Mouse (Mus musculus): Measurements from ENCODE around the gene Stn1. TPM values are rescaled to one million over a fixed set of nuclear protein-coding genes. Genes with fewer than 3 reads are reported as not detected.

Gene Stn1
- total RNA-seq, 2 experiments from 2014 or later = 8.8 to 9.3 TPM

DNA sequence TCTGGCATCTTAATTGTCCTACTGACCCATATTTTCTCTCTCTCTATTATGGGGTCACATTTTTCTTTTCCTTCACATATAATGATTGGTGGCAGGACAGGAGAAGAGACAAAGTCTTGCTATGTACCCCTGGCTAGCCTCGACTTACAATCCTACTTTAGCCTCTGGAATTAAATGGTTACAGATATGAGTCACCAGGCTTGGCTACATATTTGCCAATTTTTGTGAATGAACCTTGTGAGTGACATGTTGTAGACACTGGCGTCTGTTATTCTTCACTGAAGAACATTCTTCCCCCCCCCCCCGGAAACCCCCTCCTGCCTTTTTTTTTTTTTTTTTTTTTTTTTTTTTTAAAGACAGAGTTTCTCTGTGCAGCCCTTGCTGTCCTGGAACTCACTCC lies 54.0 kb downstream of the Stn1 start:
- DNase-seq (ENCODE audit: low spot score in 2 of 2) = no peak

- no peak for DNase-seq (ENCODE audit: low spot score in 2 of 2)
Measured at GRCm38 (mm10) chr19:47473453-47473852, 63.9 kb downstream of the Stn1 start.

- DNase-seq (ENCODE audit: low spot score in 2 of 2) = peak in 1 of 2 experiments; percentile 31
Measured at GRCm38 (mm10) chr19:47472881-47473400, 64.4 kb downstream of the Stn1 start.

GRCm38 (mm10) chr19:47471808-47472207 lies 65.5 kb downstream of the Stn1 start:
- DNase-seq (ENCODE audit: low spot score in 2 of 2) = no peak

DNA sequence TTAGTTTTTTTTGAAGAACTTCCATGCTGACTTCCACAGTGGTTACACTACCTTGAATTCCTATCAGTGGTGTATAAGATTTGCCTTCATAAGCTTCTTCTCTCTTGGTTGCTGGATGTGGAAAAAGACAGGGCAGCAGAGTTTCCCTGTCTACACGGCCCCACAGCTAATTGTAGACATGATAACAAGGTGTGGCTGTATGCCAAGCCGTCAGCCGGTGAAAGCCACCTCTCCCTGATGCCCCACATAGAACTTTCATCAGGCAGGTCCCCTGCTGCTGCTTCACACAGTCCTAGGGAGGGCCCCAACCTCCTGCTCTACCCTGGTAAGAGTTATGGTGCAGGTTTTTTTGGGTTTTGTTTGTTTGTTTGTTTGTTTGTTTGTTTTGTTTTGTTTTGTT lies 68.6 kb downstream of the Stn1 start:
- DNase-seq (ENCODE audit: low spot score in 2 of 2) = no peak

GRCm38 (mm10) chr19:47466775-47467174 lies 70.5 kb downstream of the Stn1 start:
- DNase-seq (ENCODE audit: low spot score in 2 of 2) = no peak

DNA sequence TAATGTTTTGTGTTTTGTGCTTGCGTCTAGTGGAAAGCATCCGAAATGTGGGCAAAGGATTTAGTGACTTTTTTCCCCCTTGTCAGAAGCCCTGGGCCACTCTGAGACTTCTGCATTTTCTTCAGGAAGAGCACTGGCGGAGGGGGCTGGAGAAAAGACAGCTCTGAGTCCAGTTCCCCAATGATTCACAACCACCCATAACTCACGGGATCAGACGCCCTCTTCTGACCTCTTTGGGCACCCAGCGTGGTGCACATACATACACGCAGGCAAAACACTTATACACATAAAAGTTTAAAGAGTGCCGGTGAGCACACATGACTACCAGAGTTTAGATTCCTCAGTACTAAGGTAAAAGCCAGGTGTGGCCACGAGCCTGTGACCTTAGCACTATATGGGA lies 71.8 kb downstream of the Stn1 start:
- no peak for DNase-seq (ENCODE audit: low spot score in 2 of 2)

DNA sequence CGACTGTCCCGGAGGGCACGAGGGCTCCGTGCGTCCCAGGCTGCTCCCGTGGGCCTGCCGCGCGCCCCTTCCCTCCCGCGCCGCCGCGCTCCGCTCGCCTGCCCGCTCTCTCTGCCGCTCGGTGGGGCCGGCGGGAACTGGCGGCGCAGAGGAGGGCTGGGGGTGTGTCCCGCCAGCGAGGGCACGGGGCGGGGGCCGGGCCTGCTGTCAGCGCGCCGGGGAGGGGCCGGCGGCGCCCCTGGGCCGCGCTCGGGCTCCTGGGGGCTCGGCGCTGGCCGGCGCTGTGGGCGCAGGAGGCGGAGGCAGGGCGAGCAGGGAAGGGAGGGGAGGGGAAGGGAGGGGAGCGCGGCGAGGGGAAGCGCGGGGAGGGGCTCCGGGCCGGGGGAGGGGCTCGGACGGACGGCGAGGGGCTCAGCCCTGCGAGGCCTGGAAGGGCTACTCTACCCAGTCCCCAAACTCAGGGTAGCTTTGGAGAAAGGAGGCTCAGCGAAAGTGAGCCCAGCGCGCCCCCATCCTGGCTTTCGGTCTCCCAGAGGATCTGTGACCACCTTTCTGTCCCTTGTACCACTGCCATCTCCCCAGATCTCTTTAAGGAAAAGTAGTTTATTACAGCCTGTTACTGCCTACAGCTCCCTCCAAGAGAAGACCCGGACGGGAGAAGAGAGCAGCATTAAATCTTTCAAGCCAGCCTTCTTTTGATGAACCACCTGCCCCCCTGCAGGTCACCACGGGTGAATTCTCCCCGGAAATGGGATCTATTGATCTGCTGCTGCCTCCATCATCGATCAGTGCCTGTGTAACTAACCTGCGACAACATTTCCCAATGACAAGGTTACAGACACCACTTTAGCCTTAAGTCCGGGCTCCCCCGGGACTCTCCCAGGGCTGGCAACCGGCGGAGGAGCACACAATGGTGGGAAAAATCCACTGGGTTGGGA lies 72.7 kb downstream of the Stn1 start, which contains the start of gene Sh3pxd2a:
TSS of gene Sh3pxd2a (minus strand) at position 98 of the 938 bp plus-strand sequence.
- DNase-seq (ENCODE audit: low spot score in 2 of 2) = peak in 1 of 2 experiments; percentile 59

DNA sequence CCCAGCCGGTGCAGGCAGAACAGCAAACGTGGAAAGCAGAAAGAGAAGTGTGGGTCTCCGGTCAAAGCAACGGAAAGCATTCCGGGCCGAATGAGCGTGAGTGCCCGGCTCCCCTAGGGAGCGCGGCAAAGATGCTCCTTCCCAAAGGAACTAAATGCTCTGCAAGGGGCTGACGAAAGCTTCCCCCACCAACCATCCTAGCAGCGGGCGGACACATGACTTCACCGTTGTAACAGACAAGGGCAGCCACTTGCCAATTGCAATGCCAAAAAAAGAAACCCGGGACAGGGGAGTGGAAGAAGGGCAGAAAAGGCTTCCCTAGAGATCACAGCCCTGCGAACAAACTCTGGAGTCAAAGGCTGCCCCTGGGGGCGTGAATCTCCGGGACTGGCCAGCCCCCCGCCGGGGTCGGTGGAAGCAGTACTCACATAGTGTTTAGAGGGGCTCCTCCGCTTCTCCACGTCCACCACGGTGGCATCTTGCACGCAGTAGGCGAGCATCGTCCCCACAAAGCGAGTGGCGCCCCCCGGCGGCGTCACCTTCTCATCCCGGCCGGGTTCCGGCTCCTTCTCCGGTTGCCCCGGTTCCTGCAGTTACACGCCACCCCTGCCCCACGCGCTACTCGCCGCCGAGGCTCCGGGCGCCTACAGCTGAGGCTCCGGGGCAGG lies 73.5 kb downstream of the Stn1 start:
- peak; percentile 69 to 81 for DNase-seq (ENCODE audit: low spot score in 2 of 2)

DNA sequence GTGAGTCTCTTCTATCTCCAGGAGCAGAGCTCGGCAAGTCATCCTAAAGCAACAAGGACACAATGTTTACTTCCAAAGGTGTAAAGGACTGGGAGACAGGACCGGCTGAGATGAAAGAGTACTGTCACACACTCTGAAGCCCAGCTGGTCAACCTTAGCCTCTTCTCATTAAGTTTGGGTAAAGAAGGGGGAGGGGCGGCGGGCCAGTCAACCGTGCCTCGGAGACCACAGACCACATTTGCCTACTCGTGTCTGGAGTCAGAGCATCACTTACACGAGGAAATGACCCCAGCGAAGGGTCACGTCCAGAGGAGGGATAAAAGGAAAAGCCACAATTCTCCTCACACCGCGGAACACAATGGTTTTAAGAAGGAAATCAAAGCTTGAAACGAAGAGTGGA lies 74.1 kb downstream of the Stn1 start:
- no peak for DNase-seq (ENCODE audit: low spot score in 2 of 2)

- DNase-seq (ENCODE audit: low spot score in 2 of 2) = no peak
Measured at GRCm38 (mm10) chr19:47462725-47463124, 74.6 kb downstream of the Stn1 start.

- no peak for DNase-seq (ENCODE audit: low spot score in 2 of 2)
Measured at GRCm38 (mm10) chr19:47461838-47462237, 75.5 kb downstream of the Stn1 start.

- no peak for DNase-seq (ENCODE audit: low spot score in 2 of 2)
Measured at GRCm38 (mm10) chr19:47461386-47461785, 75.9 kb downstream of the Stn1 start.

DNA sequence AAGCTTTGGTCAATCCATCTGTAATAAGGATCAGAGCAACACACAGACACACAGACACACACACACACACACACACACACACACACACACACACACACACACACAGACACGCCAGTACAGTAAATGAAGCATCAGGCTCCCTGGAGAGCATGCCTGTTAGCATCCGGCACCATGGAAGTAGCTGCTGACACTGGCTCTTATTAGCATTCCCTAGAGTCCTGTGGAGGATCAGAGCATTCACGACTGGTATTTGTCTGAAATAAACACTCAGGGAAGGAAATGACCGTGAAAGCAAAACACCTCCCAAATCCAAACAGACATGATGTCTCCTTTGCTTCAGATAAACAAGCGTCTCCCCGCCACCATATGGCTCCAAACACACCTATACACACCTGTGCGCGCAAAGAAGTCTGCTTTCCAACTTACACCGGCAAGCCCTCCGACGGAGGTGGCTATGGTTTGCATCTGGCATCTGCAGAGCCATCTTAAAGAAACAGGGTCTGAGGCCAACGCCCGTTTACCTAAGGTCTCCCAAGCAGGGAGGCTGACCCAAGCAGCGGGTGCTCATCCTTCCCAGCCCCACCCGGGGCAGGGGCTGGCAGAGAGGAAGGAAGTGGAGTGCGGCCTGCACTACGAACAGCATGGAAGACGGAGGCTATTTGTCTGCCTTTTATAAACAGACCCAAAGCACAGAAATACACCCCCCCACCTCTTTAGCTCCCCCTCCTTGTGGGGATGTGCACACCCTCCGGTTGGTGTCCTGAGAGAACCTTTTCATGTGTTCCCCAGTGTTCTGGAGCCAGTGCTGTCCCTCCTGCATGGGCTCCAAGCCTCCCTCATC lies 77.0 kb downstream of the Stn1 start:
- no peak for DNase-seq (ENCODE audit: low spot score in 2 of 2)

GRCm38 (mm10) chr19:47459214-47459613 lies 78.1 kb downstream of the Stn1 start:
- DNase-seq (ENCODE audit: low spot score in 2 of 2) = no peak

DNA sequence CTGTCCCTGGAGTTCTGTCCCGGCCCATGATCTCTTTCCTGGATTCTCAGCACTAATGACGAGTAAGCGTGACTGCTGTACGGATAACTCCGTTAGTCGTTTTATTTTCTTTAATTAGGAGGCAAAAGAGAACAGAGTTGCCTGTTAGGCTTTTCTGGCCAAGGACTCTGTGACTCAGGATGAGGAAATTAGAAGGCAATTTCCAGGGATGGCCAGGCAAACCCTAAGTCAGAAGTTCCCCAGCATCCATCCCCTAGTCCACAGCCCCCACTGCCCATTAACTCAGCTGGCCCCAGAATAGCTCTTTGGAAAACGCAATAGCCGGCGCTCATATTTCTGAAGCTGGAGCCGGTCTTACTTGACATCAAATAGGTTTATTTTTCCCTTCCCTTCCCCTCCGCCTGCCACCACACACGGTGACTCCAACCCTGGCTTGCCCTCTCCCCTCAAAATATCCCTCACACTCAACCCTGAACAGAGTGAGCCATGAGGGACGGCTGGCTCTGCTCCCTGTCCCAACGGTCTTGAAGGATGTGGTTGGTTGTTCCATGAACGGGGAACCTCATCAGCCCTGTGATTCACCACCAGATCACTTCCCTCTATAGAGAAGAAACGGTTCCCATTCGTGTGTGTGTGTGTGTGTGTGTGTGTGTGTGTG lies 78.7 kb downstream of the Stn1 start:
- DNase-seq (ENCODE audit: low spot score in 2 of 2) = no peak

DNA sequence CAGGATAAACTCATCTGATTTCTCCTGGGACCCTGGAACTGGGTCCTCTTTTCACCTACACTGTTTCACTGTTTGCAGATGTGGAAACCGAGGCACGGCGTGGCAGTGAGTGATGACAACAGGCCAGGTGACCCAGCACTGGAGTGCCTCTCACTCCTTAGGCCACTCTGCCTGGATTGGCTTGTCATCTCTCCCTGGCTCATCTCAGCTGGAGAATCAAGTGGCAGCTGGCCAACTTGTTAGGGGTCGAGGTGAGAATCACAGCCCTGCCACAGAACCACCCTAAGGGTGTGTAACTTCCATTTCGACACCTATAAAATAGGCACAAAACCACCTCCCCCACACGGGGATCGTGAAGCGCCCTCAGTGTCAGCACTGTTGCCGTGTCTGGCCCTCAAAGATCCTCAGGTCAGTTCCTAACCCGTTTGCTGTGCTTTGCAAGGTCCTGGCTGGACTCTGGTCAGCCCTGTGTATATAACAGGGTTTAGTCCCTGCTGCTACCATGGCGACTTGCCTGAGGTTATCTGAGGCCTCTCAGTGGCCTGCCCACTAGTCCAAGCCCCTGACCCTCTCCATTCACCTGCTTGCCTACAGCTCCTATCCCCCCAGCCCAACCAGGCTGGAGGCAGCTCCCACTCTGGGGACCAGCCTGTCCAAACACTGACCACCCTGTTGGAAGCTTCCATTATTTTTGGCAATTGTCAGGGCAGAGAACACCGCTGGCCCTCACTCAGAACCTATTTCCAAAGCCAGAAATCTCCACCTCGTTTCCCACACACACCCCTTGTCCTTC lies 79.4 kb downstream of the Stn1 start:
- no peak for DNase-seq (ENCODE audit: low spot score in 2 of 2)

DNA sequence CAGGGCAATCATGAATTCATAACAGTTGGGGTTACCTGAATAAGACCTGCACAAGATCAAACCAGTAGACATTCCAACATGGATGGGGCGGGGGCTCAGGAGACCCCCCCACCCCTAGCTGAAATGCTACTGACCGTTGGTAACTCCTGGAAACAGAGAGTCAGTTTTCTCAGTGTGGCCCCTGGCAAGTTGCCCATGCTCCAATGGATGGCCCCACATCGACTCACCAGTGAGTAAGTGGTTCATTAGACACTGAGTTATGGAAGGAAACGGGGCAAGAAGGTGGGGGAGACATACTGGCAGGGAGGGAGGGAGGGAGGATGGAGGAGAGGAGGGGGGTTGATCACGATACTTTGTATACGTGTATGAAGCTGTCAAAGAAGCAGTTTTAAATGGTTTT lies 81.3 kb downstream of the Stn1 start:
- DNase-seq (ENCODE audit: low spot score in 2 of 2) = no peak

DNA sequence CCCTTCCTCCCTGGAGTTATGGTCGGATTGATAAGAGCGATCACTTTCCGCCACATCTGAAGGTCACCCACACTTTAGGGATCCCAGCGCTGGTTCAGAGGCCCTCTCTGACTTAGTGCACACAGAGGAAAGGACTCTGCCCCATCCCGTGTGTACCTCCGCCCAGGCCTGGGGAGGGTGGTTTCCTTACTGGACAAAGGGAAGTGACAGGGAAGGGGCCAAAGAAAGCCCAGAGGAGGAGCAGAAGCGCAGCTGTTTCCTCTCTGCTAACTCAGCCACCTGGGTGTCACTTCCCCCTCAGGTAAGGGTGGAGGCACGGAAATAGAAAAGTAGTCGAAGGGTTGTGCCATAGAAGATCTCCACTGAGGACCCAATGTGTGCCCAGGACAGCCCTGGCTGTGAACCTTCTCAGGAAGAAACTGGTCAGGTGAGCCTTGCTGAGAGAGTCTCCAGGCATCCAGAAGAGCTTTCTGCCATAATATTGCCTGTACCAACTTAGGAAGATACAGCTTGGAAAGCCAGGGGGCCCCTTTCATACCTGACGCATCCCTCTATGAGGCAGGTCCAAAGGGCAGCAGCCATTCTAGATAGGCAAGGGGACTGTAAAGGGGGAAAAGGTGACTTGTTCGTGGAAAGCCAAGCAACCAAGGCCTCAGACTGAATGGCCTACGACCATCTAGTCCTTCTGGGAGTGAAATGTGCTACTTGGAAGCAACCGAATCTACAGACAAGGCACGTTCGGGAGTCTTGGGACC lies 82.1 kb downstream of the Stn1 start:
- no peak for DNase-seq (ENCODE audit: low spot score in 2 of 2)
